Mouse (Mus musculus) spleen, adult 2 months (tissue): ENCODE measurements around the gene Stx1a.

Experiments
- CTCF ChIP-seq: fragments of 200-500 bp; IDR thresholded peaks from 2 replicates; pipeline ENCODE4 v1.5.1; 2011; ENCODE audit warnings: mild to moderate bottlenecking, inconsistent platforms; ENCODE audit not compliant: insufficient read depth, insufficient read length, insufficient replicate concordance; ENCODE audit errors: extremely low read depth
- POLR2A ChIP-seq: fragments of 200-500 bp; IDR thresholded peaks from 2 replicates; pipeline ENCODE4 v1.6.1; 2011; ENCODE audit warnings: low read depth, low read length, inconsistent platforms

- no peak for TF ChIP-seq POLR2A
- no peak for TF ChIP-seq CTCF
Measured at GRCm38 (mm10) chr5:135048539-135048938, 25.3 kb downstream of the Stx1a start.
